Mouse (Mus musculus): ENCODE measurements around the gene Iqcf4. TPM values are rescaled to one million over a fixed set of nuclear protein-coding genes. Genes with fewer than 3 reads are reported as not detected.

The Iqcf4 gene
- polyA plus RNA-seq, 1 experiment from 2014 or later = not detected

Other genes with a start within 250 kb of the Iqcf4 start
- gene Dusp7, start 202.4 kb downstream of the Iqcf4 start, polyA plus RNA-seq (2015; fragmentation: Nextera tagmentation; extraction: Ambion mirVana) = 40.5 and 41.1 TPM in 2 replicates
- gene Rpl29, start 141.5 kb downstream of the Iqcf4 start, polyA plus RNA-seq (2015; fragmentation: Nextera tagmentation; extraction: Ambion mirVana) = 876 and 951 TPM in 2 replicates
- 48.2 and 51.2 TPM in 2 replicates for gene Acy1, start 132.7 kb downstream of the Iqcf4 start, polyA plus RNA-seq (2015; fragmentation: Nextera tagmentation; extraction: Ambion mirVana)
- 20.1 and 20.5 TPM in 2 replicates for gene Abhd14b, start 123.5 kb downstream of the Iqcf4 start, polyA plus RNA-seq (2015; fragmentation: Nextera tagmentation; extraction: Ambion mirVana)
- gene Abhd14a, start 123.3 kb downstream of the Iqcf4 start, polyA plus RNA-seq (2015; fragmentation: Nextera tagmentation; extraction: Ambion mirVana) = 73.3 and 75.5 TPM in 2 replicates
- 129 and 137 TPM in 2 replicates for gene Pcbp4, start 117.7 kb downstream of the Iqcf4 start, polyA plus RNA-seq (2015; fragmentation: Nextera tagmentation; extraction: Ambion mirVana)
- 0.57 and 1.0 TPM in 2 replicates for gene Gpr62, start 105.1 kb downstream of the Iqcf4 start, polyA plus RNA-seq (2015; fragmentation: Nextera tagmentation; extraction: Ambion mirVana)
- gene Rrp9, start 95.0 kb downstream of the Iqcf4 start, polyA plus RNA-seq (2015; fragmentation: Nextera tagmentation; extraction: Ambion mirVana) = 49.0 and 50.2 TPM in 2 replicates
- 2.9 and 3.7 TPM in 2 replicates for gene Parp3, start 94.0 kb downstream of the Iqcf4 start, polyA plus RNA-seq (2015; fragmentation: Nextera tagmentation; extraction: Ambion mirVana)
- gene Iqcf1, start 71.0 kb downstream of the Iqcf4 start, polyA plus RNA-seq (2015; fragmentation: Nextera tagmentation; extraction: Ambion mirVana) = not detected in 2 replicates
- gene Iqcf5, start 56.4 kb downstream of the Iqcf4 start, polyA plus RNA-seq (2015; fragmentation: Nextera tagmentation; extraction: Ambion mirVana) = not detected in 2 replicates
- not detected in 2 replicates for gene Iqcf3, start 9.4 kb downstream of the Iqcf4 start, polyA plus RNA-seq (2015; fragmentation: Nextera tagmentation; extraction: Ambion mirVana)
- not detected in 2 replicates for gene Iqcf6, start 55.6 kb upstream of the Iqcf4 start, polyA plus RNA-seq (2015; fragmentation: Nextera tagmentation; extraction: Ambion mirVana)
- 0.11 TPM in 1 of 2 replicates, not detected in the other for gene Grm2, start 85.1 kb upstream of the Iqcf4 start, polyA plus RNA-seq (2015; fragmentation: Nextera tagmentation; extraction: Ambion mirVana)
- 55.7 and 61.5 TPM in 2 replicates for gene Tex264, start 114.9 kb upstream of the Iqcf4 start, polyA plus RNA-seq (2015; fragmentation: Nextera tagmentation; extraction: Ambion mirVana)
- gene Rad54l2, start 218.2 kb upstream of the Iqcf4 start, polyA plus RNA-seq (2015; fragmentation: Nextera tagmentation; extraction: Ambion mirVana) = 8.5 and 8.8 TPM in 2 replicates